Mouse (Mus musculus): ENCODE results near the gene Ifitm7. TPM values are rescaled to one million over a fixed set of nuclear protein-coding genes. Genes with fewer than 3 reads are reported as not detected.

Gene Ifitm7
- polyA plus RNA-seq, 1 experiment = not detected

DNA sequence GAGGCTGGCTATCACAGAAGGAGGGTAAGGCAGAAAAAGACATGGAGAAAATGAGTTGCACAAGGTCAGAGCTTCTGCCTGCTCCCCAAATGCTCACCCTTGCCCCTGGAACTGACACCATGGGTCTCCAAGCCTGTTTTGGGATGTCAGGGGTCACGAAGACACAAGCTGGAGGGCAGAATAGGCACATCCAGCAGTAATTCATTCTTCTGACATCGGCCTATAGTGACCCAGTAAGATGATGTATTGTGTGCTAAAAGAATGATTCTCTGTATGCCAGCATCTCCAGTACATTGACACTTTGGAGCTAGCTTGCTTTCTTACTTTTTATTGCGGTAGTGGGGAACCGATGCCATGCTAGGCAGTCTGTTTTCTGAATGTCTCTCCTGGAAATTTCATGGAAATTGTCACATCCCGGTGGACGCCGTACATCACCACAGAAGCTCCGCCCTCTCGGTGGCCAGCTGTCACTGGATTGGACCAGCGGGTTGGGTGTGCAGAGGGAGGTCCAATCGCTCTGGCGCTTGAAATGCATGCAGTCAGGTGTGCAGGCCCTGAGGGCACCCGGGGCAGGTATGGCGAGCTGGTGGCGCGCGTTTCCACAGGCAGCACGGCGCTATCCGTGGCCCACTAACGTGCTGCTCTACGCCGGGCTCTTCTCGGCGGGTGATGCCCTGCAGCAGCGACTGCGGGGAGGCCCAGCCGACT, 46.4 kb downstream of the Ifitm7 start:
- Histone ChIP-seq H3K27ac (ENCODE audit: control insufficient read depth, insufficient read depth, low read length) (no peak overlapping the region), H3K4me1 (replicated peaks; ENCODE audit: control insufficient read depth, insufficient read depth, low read length) (no peaks in the 10 kb centered on the region), H3K36me3 (ENCODE audit: control insufficient read depth, insufficient read depth, low read length) (no peaks in the 10 kb centered on the region), H3K4me3 (ENCODE audit: control insufficient read depth, insufficient read depth, low read length) (no peak overlapping the region), H3K27me3 (ENCODE audit: control insufficient read depth, insufficient read depth, low read length) (no peaks in the 10 kb centered on the region; the same call in 1 of the 2 replicates)
- 14% methylated on average over 28 of the region's 28 CpGs for WGBS
- TF ChIP-seq CTCF (IDR thresholded peaks at IDR 0.05; ENCODE audit: borderline replicate concordance, control insufficient read depth, extremely low read depth, insufficient read depth, low read length, poor library complexity) = no peak
- TF ChIP-seq POLR2A (IDR thresholded peaks at IDR 0.05; ENCODE audit: control insufficient read depth, extremely low read depth, insufficient read depth, low read length, poor library complexity) = no peak
- DNase-seq = no peak

Other genes starting within 250 kb of the Ifitm7 start
- gene Rrn3, start 206.2 kb downstream of the Ifitm7 start, polyA plus RNA-seq (2012; rRNA removed) = 13.6 and 14.6 TPM in 2 replicates
- 80.3 and 86.7 TPM in 2 replicates for gene Ntan1, start 168.0 kb downstream of the Ifitm7 start, polyA plus RNA-seq (2012; rRNA removed)
- gene Pdxdc1, start 83.8 kb downstream of the Ifitm7 start, polyA plus RNA-seq (2012; rRNA removed) = 58.0 and 77.2 TPM in 2 replicates
- 1.2 and 1.4 TPM in 2 replicates for gene Mpv17l, start 83.7 kb downstream of the Ifitm7 start, polyA plus RNA-seq (2012; rRNA removed)
- gene 2900011O08Rik, start 284 bp downstream of the Ifitm7 start, polyA plus RNA-seq (2012; rRNA removed) = 0.17 and 0.38 TPM in 2 replicates
- 108 and 128 TPM in 2 replicates for gene Nde1, start 176.4 kb upstream of the Ifitm7 start, polyA plus RNA-seq (2012; rRNA removed)
- gene Marf1, start 176.5 kb upstream of the Ifitm7 start, polyA plus RNA-seq (2012; rRNA removed) = 30.1 and 31.7 TPM in 2 replicates

All from thymus, adult 2 months (tissue).